Mouse (Mus musculus): ENCODE measurements around the gene Melk.

DNA sequence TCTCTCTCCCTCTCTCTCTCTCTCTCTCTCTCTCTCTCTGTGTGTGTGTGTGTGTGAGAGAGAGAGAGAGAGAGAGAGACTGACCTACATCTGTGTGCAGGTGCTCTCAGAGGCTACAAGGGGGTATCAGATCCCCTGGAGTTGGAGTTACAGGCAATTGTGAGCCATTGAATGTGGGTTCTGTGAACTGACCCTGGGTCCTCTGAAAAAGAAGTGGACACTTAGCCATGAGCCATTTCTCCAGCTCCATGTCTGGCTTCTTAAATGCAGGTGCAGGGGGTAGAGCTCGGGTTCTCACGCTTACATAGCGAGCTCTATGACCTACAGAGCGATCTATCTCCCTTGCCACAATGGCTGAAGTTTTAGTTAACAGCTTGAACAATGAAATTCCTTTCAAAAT, 41.5 kb upstream of the Melk start:
- no peak for TF ChIP-seq POLR2A (IDR thresholded peaks at IDR 0.05; ENCODE audit: insufficient read depth, low read length)
- no peak for TF ChIP-seq CTCF (IDR thresholded peaks at IDR 0.05; ENCODE audit: low read depth, low read length)
